Mouse (Mus musculus) heart, postnatal 0 days (tissue): ENCODE results near the gene Nrxn1.

Source experiments
- CTCF ChIP-seq: IDR thresholded peaks from 2 replicates; pipeline ENCODE4 v1.5.1; 2016; ENCODE audit warnings: antibody characterized with exemption, control low read depth, low read depth
- EP300 ChIP-seq: IDR thresholded peaks from 2 replicates; pipeline ENCODE4 v1.6.1; 2016; ENCODE audit warnings: antibody characterized with exemption, low read depth

DNA sequence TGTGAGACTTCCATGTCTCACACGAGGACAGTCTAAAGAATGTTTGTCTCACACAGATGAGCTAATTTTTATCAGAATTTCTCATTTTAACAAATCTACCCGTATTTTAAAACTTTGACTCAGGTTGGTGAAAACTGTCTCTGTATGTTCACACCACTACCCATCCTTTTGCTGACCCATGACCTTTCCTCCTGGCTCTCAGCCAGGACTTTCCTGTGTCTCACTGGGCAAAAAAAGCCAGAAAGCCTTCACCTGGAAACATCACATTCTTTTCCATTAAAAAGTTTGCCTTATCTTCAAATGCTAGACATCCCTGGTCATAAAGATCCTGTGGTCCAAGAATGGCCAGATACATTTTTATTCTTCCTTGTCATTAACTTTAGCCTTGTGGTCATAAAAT is 274.5 kb downstream of the Nrxn1 start:
- no peak for TF ChIP-seq EP300
- TF ChIP-seq CTCF = no peak
